Mouse (Mus musculus) intestine, embryonic 16.5 days (tissue): Measurements from ENCODE around the gene Pcsk7. TPM values are rescaled to one million over a fixed set of nuclear protein-coding genes. Genes with fewer than 3 reads are reported as not detected.

Source experiments
- ATAC-seq: fragments of 200-750 bp; cut with Nextera tagmentation; 2 replicates; pipeline ENCODE4 v1.8.0; 2017; ENCODE audit warnings: moderate TSS enrichment, moderate library complexity
- H3K27ac ChIP-seq: fragments of 300-500 bp; sonication (generic); 2 replicates; pipeline ENCODE4 v1.5.1; 2014; ENCODE audit warnings: mild to moderate bottlenecking, low read length
- H3K27me3 ChIP-seq: fragments of 300-500 bp; sonication (generic); replicated peaks from 2 replicates; pipeline ENCODE4 v1.6.1; 2014; ENCODE audit warnings: low read length, control low read depth, mixed read lengths; ENCODE audit not compliant: control insufficient read depth, insufficient read depth
- H3K36me3 ChIP-seq: fragments of 300-500 bp; sonication (generic); 2 replicates; pipeline ENCODE4 v1.6.1; 2014; ENCODE audit warnings: low read length, control low read depth; ENCODE audit not compliant: control insufficient read depth, insufficient read depth
- H3K4me1 ChIP-seq: fragments of 300-500 bp; sonication (generic); 2 replicates; pipeline ENCODE4 v1.6.1; 2014; ENCODE audit warnings: low read length, control low read depth, mixed read lengths; ENCODE audit not compliant: control insufficient read depth, insufficient read depth
- H3K4me2 ChIP-seq: fragments of 300-500 bp; sonication (generic); 2 replicates; pipeline ENCODE4 v1.6.1; 2014; ENCODE audit warnings: low read depth, low read length, control low read depth
- H3K4me3 ChIP-seq: fragments of 300-500 bp; sonication (generic); 2 replicates; pipeline ENCODE4 v1.5.1; 2014; ENCODE audit warnings: mild to moderate bottlenecking, low read length
- H3K9ac ChIP-seq: fragments of 300-500 bp; sonication (generic); 2 replicates; pipeline ENCODE4 v1.6.1; 2014; ENCODE audit warnings: low read depth, low read length
- H3K9me3 ChIP-seq: fragments of 300-500 bp; sonication (generic); 2 replicates; pipeline ENCODE4 v1.6.1; 2016; ENCODE audit warnings: low read length, control low read depth; ENCODE audit not compliant: control insufficient read depth
- WGBS: fragments of 180-500 bp; shearing (Covaris S2); extraction: QIAGEN DNeasy Blood & Tissue Kit; methylation state at CpG from one replicate; pipeline ENCODE4 v1.1.7; 2014; 5-methylcytosine and 5-hydroxymethylcytosine counted together
- polyA plus RNA-seq: library from polyadenylated mRNA; unstranded; fragments of >200 nt; fragmentation: Nextera tagmentation; extraction: Ambion mirVana; gene quantifications from 2 replicates; pipeline ENCODE4 v1.2.1, GENCODE M21; 2015

Pcsk7 gene
- polyA plus RNA-seq, 1 experiment from 2014 or later: 23.8 TPM

GRCm38 (mm10) chr9:45907078-45907428 lies 756 bp downstream of the Pcsk7 start:
- peaks cover 15% of the 10 kb centered on the region for H3K36me3 ChIP-seq
- WGBS: 0% methylated on average over 19 of the region's 19 CpGs
- H3K4me1 ChIP-seq: peaks cover 7% of the 10 kb centered on the region; the same call in 1 of the 2 replicates
- ATAC-seq: peak; percentile 35
- no peaks in the 10 kb centered on the region for H3K9me3 ChIP-seq
- H3K9ac ChIP-seq: peak overlapping the region; percentile 95
- no peaks in the 10 kb centered on the region for H3K27me3 ChIP-seq
- peak overlapping the region; percentile 85 for H3K4me2 ChIP-seq
- peak overlapping the region; percentile 91 for H3K4me3 ChIP-seq
- peak overlapping the region; percentile 98 for H3K27ac ChIP-seq

GRCm38 (mm10) chr9:45910995-45911394 lies 4.7 kb downstream of the Pcsk7 start:
- no peaks in the 10 kb centered on the region for H3K27me3 ChIP-seq
- ATAC-seq: no peak
- no peak overlapping the region for H3K4me2 ChIP-seq
- no peak overlapping the region for H3K27ac ChIP-seq
- peaks cover 7% of the 10 kb centered on the region; the same call in 1 of the 2 replicates for H3K4me1 ChIP-seq
- no peak overlapping the region for H3K4me3 ChIP-seq
- no peaks in the 10 kb centered on the region for H3K9me3 ChIP-seq
- 88% methylated on average over 3 of the region's 3 CpGs for WGBS
- H3K9ac ChIP-seq: no peak overlapping the region
- H3K36me3 ChIP-seq: peaks cover 17% of the 10 kb centered on the region

- no peaks in the 10 kb centered on the region for H3K27me3 ChIP-seq
- 66% methylated on average over 1 of the region's 1 CpGs for WGBS
- H3K27ac ChIP-seq: no peak overlapping the region
- no peaks in the 10 kb centered on the region for H3K9me3 ChIP-seq
- H3K9ac ChIP-seq: no peak overlapping the region
- peaks cover 7% of the 10 kb centered on the region; the same call in 1 of the 2 replicates for H3K4me1 ChIP-seq
- H3K36me3 ChIP-seq: peaks cover 17% of the 10 kb centered on the region
- no peak for ATAC-seq
- H3K4me2 ChIP-seq: no peak overlapping the region
- no peak overlapping the region for H3K4me3 ChIP-seq
Observed at GRCm38 (mm10) chr9:45911673-45912072, 5.4 kb downstream of the Pcsk7 start.

- no peak overlapping the region for H3K9ac ChIP-seq
- no peak for ATAC-seq
- H3K4me1 ChIP-seq: no peaks in the 10 kb centered on the region
- 79% methylated on average over 2 of the region's 2 CpGs for WGBS
- no peak overlapping the region for H3K4me3 ChIP-seq
- H3K36me3 ChIP-seq: 0 out of 2 replicates have a peak, but pooled peaks cover 8% of the 10 kb centered on the region
- H3K4me2 ChIP-seq: no peak overlapping the region
- no peaks in the 10 kb centered on the region for H3K27me3 ChIP-seq
- no peak overlapping the region for H3K27ac ChIP-seq
- H3K9me3 ChIP-seq: no peaks in the 10 kb centered on the region
Observed at GRCm38 (mm10) chr9:45915659-45916058, 9.4 kb downstream of the Pcsk7 start.

- Histone ChIP-seq H3K4me3 (no peak overlapping the region), H3K36me3 (0 out of 2 replicates have a peak, but pooled peaks cover 5% of the 10 kb centered on the region), H3K9me3 (no peaks in the 10 kb centered on the region), H3K27me3 (no peaks in the 10 kb centered on the region), H3K27ac (peak overlapping the region; percentile 52), H3K9ac (no peak overlapping the region), H3K4me1 (no peaks in the 10 kb centered on the region), H3K4me2 (no peak overlapping the region)
- ATAC-seq: peak; percentile 50; the same call in 1 of the 2 replicates
- 75% methylated on average over 5 of the region's 5 CpGs for WGBS
Observed at GRCm38 (mm10) chr9:45917041-45917934, 11.0 kb downstream of the Pcsk7 start.

- H3K27ac ChIP-seq: peak overlapping the region; percentile 76; the same call in 1 of the 2 replicates
- 62% methylated on average over 1 of the region's 1 CpGs for WGBS
Observed at GRCm38 (mm10) chr9:45919895-45920294, 13.6 kb downstream of the Pcsk7 start.

GRCm38 (mm10) chr9:45929285-45929684 lies 23.0 kb downstream of the Pcsk7 start:
- no peak overlapping the region for H3K4me2 ChIP-seq
- peaks cover 9% of the 10 kb centered on the region for H3K4me1 ChIP-seq
- H3K36me3 ChIP-seq: peaks cover 19% of the 10 kb centered on the region
- H3K4me3 ChIP-seq: no peak overlapping the region
- H3K27me3 ChIP-seq: no peaks in the 10 kb centered on the region
- no peak overlapping the region for H3K9ac ChIP-seq
- WGBS: 81% methylated on average over 5 of the region's 5 CpGs
- ATAC-seq: no peak
- no peak overlapping the region for H3K27ac ChIP-seq
- H3K9me3 ChIP-seq: no peaks in the 10 kb centered on the region

More at GRCm38 (mm10) chr9:45919895-45920294, 13.6 kb downstream of the Pcsk7 start:
- H3K9me3 ChIP-seq: no peaks in the 10 kb centered on the region
- no peak overlapping the region for H3K4me3 ChIP-seq
- no peaks in the 10 kb centered on the region for H3K27me3 ChIP-seq
- no peak overlapping the region for H3K9ac ChIP-seq
- H3K4me1 ChIP-seq: no peaks in the 10 kb centered on the region
- no peak overlapping the region for H3K4me2 ChIP-seq
- 0 out of 2 replicates have a peak, but pooled peaks cover 3% of the 10 kb centered on the region for H3K36me3 ChIP-seq
- ATAC-seq: peak; percentile 59

- 52% methylated on average over 1 of the region's 1 CpGs for WGBS
- peak overlapping the region; percentile 57 for H3K27ac ChIP-seq
- no peak for ATAC-seq
- H3K36me3 ChIP-seq: peaks cover 19% of the 10 kb centered on the region
- no peaks in the 10 kb centered on the region for H3K9me3 ChIP-seq
- no peaks in the 10 kb centered on the region for H3K27me3 ChIP-seq
- H3K9ac ChIP-seq: peak overlapping the region; percentile 35; the same call in 1 of the 2 replicates
- H3K4me3 ChIP-seq: no peak overlapping the region; the same call in 1 of the 2 replicates
- H3K4me2 ChIP-seq: peak overlapping the region; percentile 15
- H3K4me1 ChIP-seq: peaks cover 15% of the 10 kb centered on the region
Observed at GRCm38 (mm10) chr9:45931958-45932357, 25.7 kb downstream of the Pcsk7 start.

GRCm38 (mm10) chr9:45932571-45933415 lies 26.5 kb downstream of the Pcsk7 start:
- ATAC-seq: peak; percentile 30
- H3K27ac ChIP-seq: peak overlapping the region; percentile 57
- H3K9me3 ChIP-seq: no peaks in the 10 kb centered on the region
- H3K27me3 ChIP-seq: no peaks in the 10 kb centered on the region
- peak overlapping the region; percentile 21 for H3K4me2 ChIP-seq
- peaks cover 15% of the 10 kb centered on the region for H3K4me1 ChIP-seq
- 52% methylated on average over 11 of the region's 11 CpGs for WGBS
- H3K9ac ChIP-seq: peak overlapping the region; percentile 35
- peaks cover 13% of the 10 kb centered on the region for H3K36me3 ChIP-seq
- H3K4me3 ChIP-seq: peak overlapping the region; percentile 40
